Mouse (Mus musculus) heart, embryonic 13.5 days (tissue): ENCODE data around the gene Dtx2. TPM values are rescaled to one million over a fixed set of nuclear protein-coding genes. Genes with fewer than 3 reads are reported as not detected.
"Not testable (repeated sequence)": the region's sequence is repeated elsewhere in the genome, so short reads cannot be mapped to it uniquely, and the experiment has no call there.

Source experiments
- ATAC-seq: fragments of 200-750 bp; cut with Nextera tagmentation; 2 replicates; pipeline ENCODE4 v1.8.0; 2017; ENCODE audit warnings: moderate TSS enrichment; ENCODE audit not compliant: insufficient number of reproducible peaks, low FRiP score, low TSS enrichment; ENCODE audit errors: extremely low read depth
- H3K27ac ChIP-seq: fragments of 300-500 bp; sonication (generic); replicated peaks from 2 replicates; pipeline ENCODE4 v1.5.1; 2015; ENCODE audit warnings: moderate library complexity, mild to moderate bottlenecking, inconsistent platforms
- H3K27me3 ChIP-seq: fragments of 300-500 bp; sonication (generic); replicated peaks from 2 replicates; pipeline ENCODE4 v1.6.1; 2015; ENCODE audit warnings: mild to moderate bottlenecking, inconsistent platforms
- H3K36me3 ChIP-seq: fragments of 300-500 bp; sonication (generic); 2 replicates; pipeline ENCODE4 v1.6.1; 2015; ENCODE audit warnings: mild to moderate bottlenecking, inconsistent platforms
- H3K4me1 ChIP-seq: fragments of 300-500 bp; sonication (generic); 2 replicates; pipeline ENCODE4 v1.6.1; 2015; ENCODE audit warnings: inconsistent platforms
- H3K4me2 ChIP-seq: fragments of 300-500 bp; sonication (generic); 2 replicates; pipeline ENCODE4 v1.6.1; 2015; ENCODE audit warnings: inconsistent platforms, mild to moderate bottlenecking, moderate library complexity
- H3K4me3 ChIP-seq: fragments of 300-500 bp; sonication (generic); 2 replicates; pipeline ENCODE4 v1.5.1; 2015; ENCODE audit warnings: moderate library complexity, mild to moderate bottlenecking, inconsistent platforms
- H3K9ac ChIP-seq: fragments of 300-500 bp; sonication (generic); 2 replicates; pipeline ENCODE4 v1.6.1; 2015; ENCODE audit warnings: inconsistent platforms, mild to moderate bottlenecking, moderate library complexity
- H3K9me3 ChIP-seq: fragments of 300-500 bp; sonication (generic); 2 replicates; pipeline ENCODE4 v1.6.1; 2016; ENCODE audit warnings: inconsistent platforms
- WGBS: fragments of 180-500 bp; shearing (Covaris S2); methylation state at CpG from one replicate; pipeline ENCODE4 v1.1.7; 2015; ENCODE audit warnings: mixed read lengths; 5-methylcytosine and 5-hydroxymethylcytosine counted together
- polyA plus RNA-seq: library from polyadenylated mRNA; unstranded; fragments of >200 nt; fragmentation: Nextera tagmentation; extraction: Ambion mirVana; gene quantifications from 2 replicates; pipeline ENCODE4 v1.2.1, GENCODE M21; 2015

The Dtx2 gene
- polyA plus RNA-seq, 1 experiment from 2014 or later: 23.0 TPM

- H3K9ac ChIP-seq, ATAC-seq, H3K4me2 ChIP-seq, H3K4me3 ChIP-seq, H3K4me1 ChIP-seq, H3K36me3 ChIP-seq, H3K27ac ChIP-seq, H3K9me3 ChIP-seq: not testable (repeated sequence)
- peaks cover 20% of the 10 kb centered on the region for H3K27me3 ChIP-seq
- WGBS: 57% methylated on average over 11 of the region's 11 CpGs
Observed at GRCm38 (mm10) chr5:136066404-136067148, 72.0 kb downstream of the Dtx2 start.

- Histone ChIP-seq H3K4me2 (no peak overlapping the region), H3K4me3 (no peak overlapping the region), H3K4me1 (peaks cover 4% of the 10 kb centered on the region; the same call in 1 of the 2 replicates), H3K9ac (no peak overlapping the region), H3K27me3 (peaks cover 18% of the 10 kb centered on the region), H3K27ac (no peak overlapping the region), H3K9me3 (no peaks in the 10 kb centered on the region), H3K36me3 (no peaks in the 10 kb centered on the region)
- 72% methylated on average over 2 of the region's 2 CpGs for WGBS
- ATAC-seq: no peak
Observed at GRCm38 (mm10) chr5:136069411-136069810, 74.8 kb downstream of the Dtx2 start.

GRCm38 (mm10) chr5:136073051-136073450, 78.5 kb downstream of the Dtx2 start:
- no peaks in the 10 kb centered on the region for H3K36me3 ChIP-seq
- H3K4me2 ChIP-seq: no peak overlapping the region
- H3K4me1 ChIP-seq: peaks cover 13% of the 10 kb centered on the region
- no peak overlapping the region for H3K4me3 ChIP-seq
- ATAC-seq: no peak
- H3K27ac ChIP-seq: no peak overlapping the region
- WGBS: 56% methylated on average over 6 of the region's 6 CpGs
- peaks cover 6% of the 10 kb centered on the region; the same call in 1 of the 2 replicates for H3K27me3 ChIP-seq
- H3K9ac ChIP-seq: no peak overlapping the region
- no peaks in the 10 kb centered on the region for H3K9me3 ChIP-seq

DNA sequence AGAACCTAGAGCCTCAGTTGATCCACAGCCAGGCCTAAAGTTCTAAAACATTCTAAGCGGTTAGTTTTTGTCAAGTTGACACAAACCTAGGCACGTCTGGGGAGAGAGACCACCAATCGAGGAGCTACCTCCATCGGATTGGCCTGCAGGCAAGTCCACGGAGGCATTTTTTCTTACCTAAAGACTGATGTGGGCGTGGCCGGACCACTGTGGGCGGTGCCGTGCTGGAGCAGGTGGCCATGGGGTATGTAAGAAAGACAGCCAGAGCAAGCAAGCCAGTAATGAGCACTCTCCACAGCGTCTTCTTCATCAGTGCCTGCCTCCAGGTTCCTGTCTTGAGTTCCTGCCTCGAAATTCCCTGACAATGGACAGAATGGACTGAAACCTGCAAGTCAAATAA, 78.9 kb downstream of the Dtx2 start:
- Histone ChIP-seq H3K4me2 (no peak overlapping the region), H3K9me3 (no peaks in the 10 kb centered on the region), H3K4me1 (peaks cover 13% of the 10 kb centered on the region), H3K27me3 (peaks cover 4% of the 10 kb centered on the region; the same call in 1 of the 2 replicates), H3K27ac (no peak overlapping the region), H3K4me3 (no peak overlapping the region), H3K36me3 (no peaks in the 10 kb centered on the region), H3K9ac (no peak overlapping the region)
- 61% methylated on average over 11 of the region's 11 CpGs for WGBS
- no peak for ATAC-seq

DNA sequence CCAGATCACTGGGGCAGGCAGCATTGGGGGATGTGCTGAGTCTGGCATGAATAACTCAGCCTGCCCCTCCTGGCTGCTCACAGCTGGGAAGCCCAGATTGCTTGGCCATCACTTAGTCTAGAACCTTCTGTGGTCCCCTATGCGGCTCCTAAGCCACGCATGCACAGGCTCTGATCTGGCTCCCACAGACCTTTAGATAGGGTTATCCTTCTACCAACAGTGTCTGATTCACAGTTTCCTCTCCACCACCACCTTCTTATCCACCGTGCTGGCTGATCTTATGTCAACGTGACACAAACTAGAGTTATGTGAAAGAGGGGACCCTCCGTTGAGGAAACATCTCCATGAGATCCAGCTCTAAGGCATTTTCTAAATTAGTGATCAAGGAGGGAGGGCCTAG, 80.5 kb downstream of the Dtx2 start:
- no peak for ATAC-seq
- no peak overlapping the region for H3K4me3 ChIP-seq
- H3K27me3 ChIP-seq: no peaks in the 10 kb centered on the region; the same call in 1 of the 2 replicates
- H3K27ac ChIP-seq: no peak overlapping the region
- 52% methylated on average over 5 of the region's 5 CpGs for WGBS
- H3K4me1 ChIP-seq: peaks cover 13% of the 10 kb centered on the region
- no peaks in the 10 kb centered on the region for H3K9me3 ChIP-seq
- H3K36me3 ChIP-seq: no peaks in the 10 kb centered on the region
- no peak overlapping the region for H3K4me2 ChIP-seq
- no peak overlapping the region for H3K9ac ChIP-seq

GRCm38 (mm10) chr5:136076284-136076683, 81.7 kb downstream of the Dtx2 start:
- Histone ChIP-seq H3K4me1 (peaks cover 13% of the 10 kb centered on the region), H3K4me2 (no peak overlapping the region), H3K4me3 (no peak overlapping the region), H3K36me3 (no peaks in the 10 kb centered on the region), H3K27me3 (peaks cover 5% of the 10 kb centered on the region; the same call in 1 of the 2 replicates), H3K9me3 (no peaks in the 10 kb centered on the region), H3K27ac (no peak overlapping the region), H3K9ac (no peak overlapping the region)
- WGBS: 41% methylated on average over 7 of the region's 7 CpGs
- ATAC-seq: no peak

DNA sequence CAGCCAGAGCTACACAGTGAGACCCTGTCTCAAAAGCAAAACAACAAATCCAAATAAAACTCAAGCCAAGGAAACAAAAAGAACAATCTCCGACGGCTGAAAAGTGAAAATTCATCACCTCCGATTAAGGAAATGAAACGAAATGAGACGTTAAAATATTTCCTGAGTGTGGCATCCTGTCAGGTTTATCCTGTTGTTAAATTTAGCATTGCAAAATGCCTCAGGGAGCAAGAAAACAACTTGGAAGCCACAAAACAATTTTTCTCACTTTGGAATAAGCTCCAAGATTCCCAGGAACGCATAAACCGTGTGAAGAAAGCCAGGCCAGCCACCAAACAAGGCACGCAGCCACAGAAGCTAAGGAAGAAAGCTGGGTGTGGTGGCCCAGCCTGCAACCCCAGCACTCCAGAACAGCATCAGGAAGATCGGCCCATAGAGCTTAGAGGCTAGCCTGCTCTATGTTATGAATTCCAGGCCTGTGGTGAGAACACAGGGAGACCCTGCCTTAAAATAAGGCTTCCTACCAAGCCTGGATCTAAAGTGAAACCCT, 82.5 kb downstream of the Dtx2 start:
- Histone ChIP-seq H3K9ac (no peak overlapping the region), H3K36me3 (no peaks in the 10 kb centered on the region), H3K4me2 (no peak overlapping the region), H3K27ac (no peak overlapping the region), H3K9me3 (no peaks in the 10 kb centered on the region), H3K27me3 (0 out of 2 replicates have a peak, but pooled peaks cover 5% of the 10 kb centered on the region), H3K4me1 (peaks cover 13% of the 10 kb centered on the region), H3K4me3 (no peak overlapping the region)
- no peak for ATAC-seq
- WGBS: 77% methylated on average over 9 of the region's 9 CpGs

DNA sequence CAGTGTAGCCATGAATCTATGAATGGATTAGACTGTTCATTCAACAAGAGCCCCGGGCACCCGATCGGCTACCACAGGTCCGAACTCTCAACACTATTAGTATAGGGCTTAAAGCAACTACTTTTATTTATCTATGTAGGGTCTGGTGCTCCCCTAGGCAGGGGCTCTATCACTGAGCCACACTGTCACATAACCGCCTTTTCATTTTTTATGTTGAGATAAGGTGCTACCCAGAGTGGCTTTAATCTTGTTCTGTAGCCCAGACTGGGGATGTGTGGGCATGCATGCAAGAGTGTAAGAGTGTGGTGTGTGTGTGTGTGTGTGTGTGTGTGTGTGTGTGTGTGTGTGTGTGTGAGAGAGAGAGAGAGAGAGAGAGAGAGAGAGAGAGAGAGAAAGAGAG, 83.5 kb downstream of the Dtx2 start:
- Histone ChIP-seq H3K9me3 (no peaks in the 10 kb centered on the region), H3K4me1 (peaks cover 9% of the 10 kb centered on the region), H3K36me3 (no peaks in the 10 kb centered on the region), H3K4me3 (no peak overlapping the region), H3K4me2 (no peak overlapping the region), H3K27ac (no peak overlapping the region), H3K27me3 (0 out of 2 replicates have a peak, but pooled peaks cover 5% of the 10 kb centered on the region), H3K9ac (no peak overlapping the region)
- ATAC-seq: no peak
- 91% methylated on average over 5 of the region's 5 CpGs for WGBS

GRCm38 (mm10) chr5:136082345-136082744, 87.7 kb downstream of the Dtx2 start:
- Histone ChIP-seq H3K9me3 (no peaks in the 10 kb centered on the region), H3K9ac (no peak overlapping the region), H3K4me1 (peaks cover 12% of the 10 kb centered on the region), H3K4me3 (no peak overlapping the region), H3K27ac (no peak overlapping the region), H3K27me3 (peaks cover 40% of the 10 kb centered on the region), H3K36me3 (no peaks in the 10 kb centered on the region), H3K4me2 (no peak overlapping the region)
- ATAC-seq: no peak
- 77% methylated on average over 4 of the region's 4 CpGs for WGBS

Other genes starting within 250 kb of the Dtx2 start
- 0.29 TPM in 1 of 2 replicates, not detected in the other for gene Styxl1, start 216.4 kb upstream of the Dtx2 start, polyA plus RNA-seq
- 966 and 1,014 TPM in 2 replicates for gene Mdh2, start 216.3 kb upstream of the Dtx2 start, polyA plus RNA-seq
- gene Srrm3, start 187.9 kb upstream of the Dtx2 start, polyA plus RNA-seq: 0.06 and 0.13 TPM in 2 replicates
- 863 and 944 TPM in 2 replicates for gene Hspb1, start 106.9 kb upstream of the Dtx2 start, polyA plus RNA-seq
- 157 and 163 TPM in 2 replicates for gene Ywhag, start 60.2 kb upstream of the Dtx2 start, polyA plus RNA-seq
- 1.0 and 1.1 TPM in 2 replicates for gene Ssc4d, start 20.3 kb upstream of the Dtx2 start, polyA plus RNA-seq
- gene Zp3, start 14.7 kb upstream of the Dtx2 start, polyA plus RNA-seq: 0.11 TPM in 1 of 2 replicates, not detected in the other
- gene Upk3b, start 43.7 kb downstream of the Dtx2 start, polyA plus RNA-seq: 41.2 and 54.6 TPM in 2 replicates
- gene Upk3bl, start 59.7 kb downstream of the Dtx2 start, polyA plus RNA-seq: 0.13 and 0.43 TPM in 2 replicates
- 1.6 TPM in 2 replicates for gene Rasa4, start 89.1 kb downstream of the Dtx2 start, polyA plus RNA-seq
- 139 and 175 TPM in 2 replicates for gene Polr2j, start 121.8 kb downstream of the Dtx2 start, polyA plus RNA-seq
- 18.1 and 19.6 TPM in 2 replicates for gene Lrwd1, start 141.3 kb downstream of the Dtx2 start, polyA plus RNA-seq
- 13.1 and 13.9 TPM in 2 replicates for gene Alkbh4, start 141.3 kb downstream of the Dtx2 start, polyA plus RNA-seq
- 2.0 and 2.7 TPM in 2 replicates for gene Orai2, start 175.9 kb downstream of the Dtx2 start, polyA plus RNA-seq
- gene Prkrip1, start 204.2 kb downstream of the Dtx2 start, polyA plus RNA-seq: 35.1 and 43.4 TPM in 2 replicates